Mouse (Mus musculus) erythroblast, embryonic 14.5 days (primary cell): ENCODE measurements around the gene Renbp.

Experiments
- GATA1 ChIP-seq: IDR thresholded peaks from 2 replicates; pipeline ENCODE4 v1.6.1; 2012; ENCODE audit warnings: low read length, inconsistent platforms, mixed read lengths
- TAL1 ChIP-seq: IDR thresholded peaks from 3 replicates; pipeline ENCODE4 v1.6.1; 2012; ENCODE audit warnings: low read length, inconsistent platforms, mixed read lengths

GRCm38 (mm10) chrX:73910049-73910448, 20.6 kb downstream of the Renbp start:
- TF ChIP-seq TAL1 (no peak), GATA1 (no peak)
